Mouse (Mus musculus) granulocyte monocyte progenitor cell, adult 5-6 weeks (primary cell): ENCODE data around the gene Amn. TPM values are rescaled to one million over a fixed set of nuclear protein-coding genes. Genes with fewer than 3 reads are reported as not detected.

Experiments used
- ATAC-seq: replicated peaks from 2 replicates; pipeline ENCODE4 v1.8.0; 2016; ENCODE audit warnings: mild to moderate bottlenecking, moderate TSS enrichment, inconsistent platforms; ENCODE audit not compliant: poor library complexity, severe bottlenecking
- total RNA-seq, 2 experiments: library from RNA; stranded (forward) in 1 of 2; stranded (reverse) in 1 of 2; fragments of 200-712, 200-1000 nt in 1 of 2; fragments of >200 nt in 1 of 2; fragmentation: Nextera tagmentation in 1 of 2; gene quantifications; 2 replicates each; pipeline ENCODE4 v1.2.3; 2014 to 2017

Amn gene
- total RNA-seq (2014; fragmentation: Nextera tagmentation) (0.73 and 1.9 TPM in 2 replicates), total RNA-seq (2017) (not detected in 2 replicates)

DNA sequence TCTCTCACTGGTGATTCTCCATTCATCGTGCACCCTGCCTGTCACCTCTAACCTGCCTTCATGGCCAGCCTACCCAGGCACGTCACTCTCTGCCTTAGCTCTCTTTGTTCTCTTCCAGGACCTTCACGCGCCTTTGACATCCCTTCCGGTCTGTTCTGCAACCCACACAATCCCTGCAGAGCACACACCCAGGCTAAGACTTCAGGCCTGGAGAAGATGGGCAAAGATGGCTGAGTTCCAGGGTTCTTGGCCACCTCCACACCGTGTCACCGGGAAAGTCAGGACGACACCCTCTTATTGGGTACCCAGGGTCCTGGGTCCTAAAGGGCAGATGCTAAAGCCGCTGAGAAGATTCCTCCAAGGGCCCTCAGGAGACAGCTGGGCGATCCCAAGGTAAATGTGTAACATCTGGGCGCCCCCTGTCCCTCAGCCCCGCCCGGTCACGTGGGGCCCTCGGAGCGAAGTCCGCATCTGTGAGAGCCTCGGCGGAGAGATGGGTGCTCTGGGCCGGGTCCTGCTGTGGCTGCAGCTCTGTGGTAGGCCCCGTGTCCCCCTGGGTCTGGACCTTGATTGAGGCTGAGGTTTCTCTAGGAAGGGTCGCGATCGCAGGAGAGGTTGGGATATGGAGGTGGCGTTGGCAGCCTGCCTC lies at the start of gene Amn:
TSS of gene Amn (plus strand) at position 467 of the 649 bp plus-strand sequence.
- ATAC-seq, result no peak

GRCm38 (mm10) chr12:111225197-111225780 lies 45.6 kb upstream of the Amn start:
- no peak for ATAC-seq

- ATAC-seq, result peak; percentile 60
Observed at GRCm38 (mm10) chr12:111227410-111227809, 43.5 kb upstream of the Amn start.

DNA sequence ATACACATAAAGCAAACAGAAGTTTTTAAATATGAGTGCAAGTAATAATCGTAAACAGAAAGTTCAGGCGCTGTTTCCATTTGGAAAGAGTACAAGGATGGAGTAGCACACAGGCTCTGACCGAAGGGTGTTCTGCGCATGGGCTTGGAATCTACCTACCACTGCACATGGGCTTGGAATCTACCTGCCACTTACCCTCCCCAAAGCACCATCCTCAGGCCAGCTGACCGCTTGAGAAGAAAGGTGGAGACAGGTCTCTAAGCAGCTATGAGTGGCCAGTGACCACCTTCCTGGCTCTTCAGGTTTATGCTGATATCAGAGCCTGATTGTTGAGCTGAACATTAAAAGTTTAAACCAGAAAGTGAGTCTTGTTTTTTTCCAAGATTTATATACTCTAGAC lies 42.4 kb upstream of the Amn start:
- no peak for ATAC-seq

DNA sequence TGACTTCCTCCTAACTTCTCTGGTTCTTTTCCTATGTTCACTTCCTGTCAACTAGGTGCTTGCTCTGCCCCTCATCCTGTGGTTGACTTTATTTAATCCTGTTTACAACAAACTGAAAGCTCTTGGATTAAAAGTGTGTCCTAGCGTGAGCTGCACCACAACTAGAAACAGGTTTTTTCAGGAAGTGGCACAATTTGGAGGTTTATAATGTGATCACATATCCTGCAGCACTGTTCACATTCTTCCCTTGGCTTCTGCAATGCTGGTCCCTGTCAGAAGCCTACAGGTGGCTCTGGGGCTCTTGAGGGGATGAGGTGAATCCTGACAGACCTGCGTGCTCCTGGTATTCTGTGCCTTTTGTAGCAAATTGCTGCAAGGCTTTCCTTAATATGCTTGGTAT lies 40.1 kb upstream of the Amn start:
- ATAC-seq, result peak; percentile 75

GRCm38 (mm10) chr12:111233798-111234197 lies 37.1 kb upstream of the Amn start:
- ATAC-seq, result no peak

DNA sequence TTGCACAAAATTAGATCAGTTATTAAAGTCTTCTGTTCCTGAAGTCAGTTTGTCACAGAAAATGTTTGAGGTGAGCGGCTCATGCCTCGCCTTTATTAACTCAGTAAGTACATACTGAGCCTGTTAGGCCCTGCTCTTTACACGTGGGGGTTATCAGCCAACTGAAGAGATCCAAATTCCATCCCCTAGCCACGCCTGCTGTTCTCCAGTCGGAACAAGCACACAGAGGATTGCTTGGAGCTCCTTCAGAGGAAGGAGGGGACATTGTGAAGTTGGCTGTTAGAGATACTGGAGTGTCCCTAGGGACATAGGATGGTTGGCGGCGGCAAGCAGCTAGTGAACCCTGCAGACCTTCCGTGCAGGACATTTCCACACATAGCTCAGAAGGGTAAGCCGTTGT lies 36.5 kb upstream of the Amn start:
- no peak for ATAC-seq

- ATAC-seq, result no peak
Observed at GRCm38 (mm10) chr12:111235631-111236030, 35.3 kb upstream of the Amn start.

GRCm38 (mm10) chr12:111237611-111238188 lies 33.2 kb upstream of the Amn start:
- no peak for ATAC-seq

DNA sequence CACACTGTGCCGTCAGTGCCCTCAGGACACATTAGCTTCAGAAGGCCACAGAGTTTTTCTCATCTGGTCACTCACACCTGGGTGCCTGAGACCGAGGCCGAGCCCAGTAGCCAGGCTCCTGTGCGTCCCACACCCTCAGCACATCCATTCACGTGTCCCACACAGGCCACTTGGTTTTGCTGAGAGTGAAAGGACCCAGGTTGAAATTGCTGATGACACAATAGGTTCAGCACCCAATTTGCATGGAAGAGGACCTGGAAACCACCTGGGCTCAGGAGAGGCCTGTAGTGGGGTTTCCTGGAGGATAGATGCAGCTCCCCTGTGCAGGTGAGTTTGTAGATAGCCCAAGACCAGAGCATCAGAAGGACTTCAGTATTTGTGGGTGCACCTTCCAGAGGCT lies 32.5 kb upstream of the Amn start:
- ATAC-seq, result no peak

GRCm38 (mm10) chr12:111238778-111239177 lies 32.1 kb upstream of the Amn start:
- no peak for ATAC-seq

DNA sequence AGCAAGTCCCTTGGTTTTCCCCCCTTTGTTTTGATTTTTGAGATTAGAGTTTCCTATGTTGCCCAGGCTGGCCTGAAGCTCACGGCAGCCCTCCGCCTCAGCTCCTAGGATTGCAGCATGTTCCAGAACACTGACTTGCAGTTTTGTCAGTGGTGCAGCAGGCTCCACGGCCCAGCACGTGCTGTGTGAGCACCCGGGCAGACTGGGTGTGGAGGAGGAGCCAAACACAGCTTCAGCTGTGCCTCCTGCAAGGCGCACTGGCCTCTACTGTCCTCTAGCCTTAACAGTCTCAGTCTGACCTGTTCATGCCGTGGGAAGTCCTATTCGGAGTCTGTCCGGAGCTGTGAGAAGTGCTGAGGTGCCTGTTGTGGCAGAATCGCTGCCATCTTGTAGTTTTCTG lies 31.0 kb upstream of the Amn start:
- no peak for ATAC-seq

- ATAC-seq, result no peak
Observed at GRCm38 (mm10) chr12:111241916-111242315, 29.0 kb upstream of the Amn start.

- ATAC-seq, result no peak
Observed at GRCm38 (mm10) chr12:111242346-111242745, 28.5 kb upstream of the Amn start.

- ATAC-seq, result no peak
Observed at GRCm38 (mm10) chr12:111243733-111244132, 27.2 kb upstream of the Amn start.

DNA sequence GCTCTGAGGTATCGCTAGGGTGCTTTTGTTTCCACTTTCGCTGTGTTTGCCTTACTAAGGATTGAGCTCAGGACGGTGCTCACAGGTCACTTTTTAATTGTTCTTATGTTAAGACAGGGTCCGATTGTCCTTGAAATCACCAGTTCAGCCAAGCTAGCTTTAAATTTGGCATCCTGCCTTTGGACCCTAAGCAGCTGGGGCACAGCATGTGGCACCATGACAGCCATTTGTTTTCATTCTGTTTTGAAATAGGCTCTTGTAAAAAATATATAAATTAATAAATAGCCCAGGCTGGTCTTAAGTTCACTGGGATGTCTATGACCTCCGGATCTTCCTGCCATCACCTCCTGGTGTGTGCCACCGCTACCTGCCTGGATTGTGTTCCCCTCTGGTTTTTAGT lies 25.8 kb upstream of the Amn start:
- no peak for ATAC-seq

DNA sequence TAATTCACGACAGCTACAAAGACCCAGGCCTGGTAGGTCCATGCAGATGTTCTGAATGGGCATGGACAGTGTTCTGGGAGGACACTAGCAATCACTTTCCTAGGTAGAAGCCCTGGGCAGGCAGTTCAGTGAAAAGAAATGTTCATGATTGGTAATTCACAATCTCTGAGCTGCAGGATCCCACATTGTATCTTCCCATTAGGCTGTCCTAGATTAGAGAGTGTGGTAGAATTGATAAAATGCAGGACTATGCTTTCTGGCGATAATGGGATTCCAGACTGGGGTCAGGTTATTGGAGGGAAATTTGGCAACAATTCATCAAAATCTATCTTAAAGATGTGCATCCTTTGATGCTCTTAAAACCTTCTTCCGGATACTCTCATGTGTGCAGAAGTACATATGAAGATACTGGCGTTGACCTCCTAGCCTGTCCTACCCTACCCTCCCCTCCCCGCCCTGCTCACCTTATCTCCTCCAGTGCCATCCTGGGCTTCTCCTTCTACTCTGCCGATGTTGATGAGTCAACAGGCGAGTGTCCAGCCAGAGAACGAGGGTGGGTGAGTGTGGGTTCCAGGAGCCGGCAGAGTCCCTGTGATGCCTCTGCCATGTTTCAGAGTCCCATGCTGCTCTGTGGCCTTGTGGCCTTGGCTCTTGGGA lies 24.0 kb upstream of the Amn start:
- no peak for ATAC-seq

DNA sequence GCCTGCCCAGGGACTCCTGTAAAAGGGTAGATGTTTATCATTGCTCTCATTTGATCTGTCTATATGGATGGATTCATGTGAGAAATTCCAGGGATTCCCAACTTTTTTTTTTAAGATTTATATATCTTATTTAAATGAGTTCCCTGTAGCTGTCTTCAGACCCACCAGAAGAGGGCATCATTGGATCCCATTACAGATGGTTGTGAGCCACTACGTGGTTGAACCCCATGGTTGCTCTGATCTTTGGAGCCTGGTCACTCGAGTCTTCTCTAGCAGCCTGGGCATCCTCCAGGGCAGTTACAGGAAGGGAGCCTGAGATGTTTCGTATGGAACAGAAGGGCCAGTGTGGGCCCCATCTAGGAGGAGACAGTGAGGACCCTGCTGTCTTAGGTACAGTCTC lies 21.8 kb upstream of the Amn start:
- ATAC-seq, result no peak

- ATAC-seq, result no peak
Observed at GRCm38 (mm10) chr12:111250116-111250515, 20.8 kb upstream of the Amn start.

- no peak for ATAC-seq
Observed at GRCm38 (mm10) chr12:111251227-111251626, 19.7 kb upstream of the Amn start.

- ATAC-seq, result no peak
Observed at GRCm38 (mm10) chr12:111263650-111264049, 7.2 kb upstream of the Amn start.
